Mouse (Mus musculus) kidney, postnatal 0 days (tissue): ENCODE results near the gene Tmsb10. TPM values are rescaled to one million over a fixed set of nuclear protein-coding genes. Genes with fewer than 3 reads are reported as not detected.

Experiments used
- ATAC-seq: fragments of 200-750 bp; cut with Nextera tagmentation; replicated peaks from 2 replicates; pipeline ENCODE4 v1.8.0; 2017; ENCODE audit warnings: low read depth, moderate number of reproducible peaks, moderate TSS enrichment, moderate library complexity; ENCODE audit not compliant: low FRiP score
- DNase-seq: peaks from one replicate; pipeline ENCODE4 v3.0.0-alpha.2; 2016; ENCODE audit warnings: low spot score
- H3K27ac ChIP-seq: fragments of 300-500 bp; sonication (generic); 2 replicates; pipeline ENCODE4 v1.5.1; 2014; ENCODE audit warnings: mild to moderate bottlenecking
- H3K27me3 ChIP-seq: fragments of 300-500 bp; sonication (generic); 2 replicates; pipeline ENCODE4 v1.6.1; 2014; ENCODE audit warnings: low read length, mixed read lengths; ENCODE audit not compliant: insufficient read depth
- H3K36me3 ChIP-seq: fragments of 300-500 bp; sonication (generic); 2 replicates; pipeline ENCODE4 v1.6.1; 2014; ENCODE audit warnings: low read length, mixed read lengths; ENCODE audit not compliant: insufficient read depth
- H3K4me1 ChIP-seq: fragments of 300-500 bp; sonication (generic); replicated peaks from 2 replicates; pipeline ENCODE4 v1.6.1; 2014; ENCODE audit warnings: antibody characterized with exemption, low read length, mixed read lengths; ENCODE audit not compliant: insufficient read depth
- H3K4me2 ChIP-seq: fragments of 300-500 bp; sonication (generic); 2 replicates; pipeline ENCODE4 v1.6.1; 2014; ENCODE audit warnings: mild to moderate bottlenecking, low read length, moderate library complexity, mixed read lengths
- H3K4me3 ChIP-seq: fragments of 300-500 bp; sonication (generic); replicated peaks from 2 replicates; pipeline ENCODE4 v1.5.1; 2014; ENCODE audit warnings: low read depth, low read length
- H3K9ac ChIP-seq: fragments of 300-500 bp; sonication (generic); 2 replicates; pipeline ENCODE4 v1.6.1; 2014; ENCODE audit warnings: low read depth, low read length
- H3K9me3 ChIP-seq: fragments of 300-500 bp; sonication (generic); replicated peaks from 2 replicates; pipeline ENCODE4 v1.6.1; 2016; ENCODE audit warnings: low read length, inconsistent platforms, mixed read lengths
- CTCF ChIP-seq: IDR thresholded peaks from 2 replicates; pipeline ENCODE4 v1.5.1; 2016; ENCODE audit warnings: antibody characterized with exemption, low read depth, mild to moderate bottlenecking, moderate library complexity
- WGBS: fragments of 180-500 bp; shearing (Covaris S2); extraction: QIAGEN DNeasy Blood & Tissue Kit; methylation state at CpG from one replicate; pipeline ENCODE4 v1.1.7; 2014; 5-methylcytosine and 5-hydroxymethylcytosine counted together
- polyA plus RNA-seq: library from polyadenylated mRNA; unstranded; fragments of >200 nt; fragmentation: Nextera tagmentation; extraction: Ambion mirVana; gene quantifications from 2 replicates; pipeline ENCODE4 v1.2.1, GENCODE M21; 2015

Tmsb10 gene
- polyA plus RNA-seq, 1 experiment from 2014 or later: 2,182 TPM

GRCm38 (mm10) chr6:72989028-72989736 lies 30.6 kb upstream of the Tmsb10 start:
- H3K36me3 ChIP-seq: no peaks in the 10 kb centered on the region
- no peak overlapping the region for H3K4me3 ChIP-seq
- no peaks in the 10 kb centered on the region for H3K27me3 ChIP-seq
- H3K4me1 ChIP-seq: no peaks in the 10 kb centered on the region
- no peak overlapping the region for H3K27ac ChIP-seq
- 0 out of 2 replicates have a peak, but pooled peaks have one; percentile 43 for ATAC-seq
- no peak for TF ChIP-seq CTCF
- H3K4me2 ChIP-seq: no peak overlapping the region
- H3K9ac ChIP-seq: no peak overlapping the region
- DNase-seq: no peak
- no peaks in the 10 kb centered on the region for H3K9me3 ChIP-seq
- 47% methylated on average over 7 of the region's 7 CpGs for WGBS

GRCm38 (mm10) chr6:72982506-72982905 lies 24.0 kb upstream of the Tmsb10 start:
- Histone ChIP-seq H3K36me3 (no peaks in the 10 kb centered on the region), H3K4me2 (no peak overlapping the region), H3K4me1 (peaks cover 7% of the 10 kb centered on the region; the same call in 1 of the 2 replicates), H3K27ac (no peak overlapping the region), H3K4me3 (no peak overlapping the region), H3K9ac (no peak overlapping the region), H3K27me3 (no peaks in the 10 kb centered on the region), H3K9me3 (no peaks in the 10 kb centered on the region)
- no peak for TF ChIP-seq CTCF
- WGBS: 89% methylated on average over 4 of the region's 4 CpGs
- ATAC-seq: no peak
- no peak for DNase-seq

GRCm38 (mm10) chr6:72981851-72982250 lies 23.3 kb upstream of the Tmsb10 start:
- ATAC-seq: no peak
- no peak overlapping the region for H3K27ac ChIP-seq

GRCm38 (mm10) chr6:72981124-72981651 lies 22.6 kb upstream of the Tmsb10 start:
- no peak overlapping the region for H3K9ac ChIP-seq
- no peak overlapping the region for H3K4me3 ChIP-seq
- H3K36me3 ChIP-seq: no peaks in the 10 kb centered on the region
- WGBS: 12% methylated on average over 9 of the region's 9 CpGs
- H3K4me2 ChIP-seq: no peak overlapping the region
- no peak for TF ChIP-seq CTCF
- peak; percentile 95 for DNase-seq
- H3K27ac ChIP-seq: peak overlapping the region; percentile 60
- H3K9me3 ChIP-seq: no peaks in the 10 kb centered on the region
- H3K27me3 ChIP-seq: no peaks in the 10 kb centered on the region
- ATAC-seq: peak; percentile 85
- peaks cover 7% of the 10 kb centered on the region; the same call in 1 of the 2 replicates for H3K4me1 ChIP-seq

More at GRCm38 (mm10) chr6:72981851-72982250, 23.3 kb upstream of the Tmsb10 start:
- Histone ChIP-seq H3K36me3 (no peaks in the 10 kb centered on the region), H3K9me3 (no peaks in the 10 kb centered on the region), H3K27me3 (no peaks in the 10 kb centered on the region), H3K4me3 (no peak overlapping the region), H3K9ac (no peak overlapping the region), H3K4me1 (peaks cover 7% of the 10 kb centered on the region; the same call in 1 of the 2 replicates), H3K4me2 (no peak overlapping the region)
- DNase-seq: peak; percentile 37
- TF ChIP-seq CTCF: no peak
- 32% methylated on average over 6 of the region's 6 CpGs for WGBS

- Histone ChIP-seq H3K4me1 (0 out of 2 replicates have a peak, but pooled peaks cover 2% of the 10 kb centered on the region), H3K27me3 (no peaks in the 10 kb centered on the region), H3K9ac (no peak overlapping the region), H3K4me3 (no peak overlapping the region), H3K9me3 (no peaks in the 10 kb centered on the region), H3K4me2 (no peak overlapping the region), H3K27ac (no peak overlapping the region), H3K36me3 (no peaks in the 10 kb centered on the region)
- 82% methylated on average over 2 of the region's 2 CpGs for WGBS
- DNase-seq (no peak), ATAC-seq (no peak)
- TF ChIP-seq CTCF: no peak
Measured at GRCm38 (mm10) chr6:72976866-72977265, 18.3 kb upstream of the Tmsb10 start.

GRCm38 (mm10) chr6:72971074-72971473 lies 12.5 kb upstream of the Tmsb10 start:
- 50% methylated on average over 3 of the region's 3 CpGs for WGBS
- H3K9ac ChIP-seq: no peak overlapping the region
- H3K4me1 ChIP-seq: no peaks in the 10 kb centered on the region
- no peaks in the 10 kb centered on the region for H3K27me3 ChIP-seq
- no peak for TF ChIP-seq CTCF
- ATAC-seq: no peak; the same call in 1 of the 2 replicates
- H3K9me3 ChIP-seq: no peaks in the 10 kb centered on the region
- H3K4me2 ChIP-seq: no peak overlapping the region
- DNase-seq: no peak
- no peak overlapping the region for H3K4me3 ChIP-seq
- H3K27ac ChIP-seq: no peak overlapping the region
- H3K36me3 ChIP-seq: no peaks in the 10 kb centered on the region
